Mouse (Mus musculus) CH12.LX (cell line): Measurements from ENCODE around the gene Creb3l2.

Experiments
- CTCF ChIP-seq, 2 experiments: IDR thresholded peaks in 1 of 2; conservative IDR thresholded peaks in 1 of 2; 2 replicates each; pipeline ENCODE4 v1.5.1; 2011 to 2012; ENCODE audit warnings: low read depth in 2 of 2, low read length in 2 of 2, improper control_type of control experiment in 1 of 2, inconsistent platforms in 1 of 2, mild to moderate bottlenecking in 1 of 2, moderate library complexity in 1 of 2
- E2F4 ChIP-seq: IDR thresholded peaks from 2 replicates; pipeline ENCODE4 v1.6.1; 2011; ENCODE audit warnings: low read depth, low read length, improper control_type of control experiment; ENCODE audit not compliant: insufficient replicate concordance
- MAFK ChIP-seq: IDR thresholded peaks from 2 replicates; pipeline ENCODE4 v1.6.1; 2011; ENCODE audit warnings: low read length, improper control_type of control experiment; ENCODE audit not compliant: insufficient replicate concordance
- POLR2A ChIP-seq: IDR thresholded peaks from 2 replicates; pipeline ENCODE4 v1.6.1; 2011; ENCODE audit warnings: low read depth, mild to moderate bottlenecking, improper control_type of control experiment, low read length
- USF2 ChIP-seq: conservative IDR thresholded peaks from 2 replicates; pipeline ENCODE4 v1.6.1; 2011; ENCODE audit warnings: low read depth, low read length, improper control_type of control experiment
- ZNF384 ChIP-seq: IDR thresholded peaks from 2 replicates; pipeline ENCODE4 v1.6.1; 2012; ENCODE audit warnings: low read depth, low read length, improper control_type of control experiment, inconsistent platforms

DNA sequence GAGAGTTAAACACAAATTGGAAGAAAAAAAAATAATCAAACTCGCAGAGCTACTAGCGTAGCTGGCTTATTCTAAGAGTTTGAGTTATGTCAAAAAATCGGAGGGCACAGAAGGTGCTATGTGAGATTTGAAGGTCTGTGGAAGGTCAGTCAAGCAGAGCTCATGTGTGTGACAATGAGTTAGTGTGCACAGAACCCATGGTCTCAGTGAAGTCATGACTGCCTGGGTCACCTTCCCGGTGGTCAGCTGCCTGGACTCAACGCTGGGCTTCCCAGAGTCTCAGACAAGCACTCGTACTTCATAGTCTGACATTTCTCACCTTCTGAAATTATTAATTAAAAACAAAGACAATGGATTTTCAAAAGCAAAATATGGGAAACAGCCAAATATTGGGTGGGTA, 26.4 kb downstream of the Creb3l2 start:
- TF ChIP-seq ZNF384 = no peak
- no peak for TF ChIP-seq CTCF (conservative IDR thresholded peaks at IDR 0.05 in 1 of 2, IDR thresholded peaks at IDR 0.05 in 1 of 2; ENCODE audit: low read depth in 2 of 2, low read length in 2 of 2)
- no peak for TF ChIP-seq MAFK
- TF ChIP-seq USF2 = no peak
- TF ChIP-seq POLR2A = no peak
- no peak for TF ChIP-seq E2F4
